Mouse (Mus musculus): Measurements from ENCODE around the gene Slc1a5. TPM values are rescaled to one million over a fixed set of nuclear protein-coding genes. Genes with fewer than 3 reads are reported as not detected.

Gene Slc1a5
- 24.9 and 33.8 TPM in 2 replicates for polyA plus RNA-seq (2012)

GRCm38 (mm10) chr7:16780825-16781554, at the start of gene Slc1a5:
TSS of gene Slc1a5 (plus strand) at chr7:16781340.
- Histone ChIP-seq H3K4me1 (ENCODE audit: control insufficient read depth) (peaks cover 40% of the 10 kb centered on the region), H3K36me3 (ENCODE audit: control insufficient read depth) (peaks cover 43% of the 10 kb centered on the region), H3K4me3 (replicated peaks) (peak within 1 kb of the TSS; percentile 90), H3K27me3 (ENCODE audit: control insufficient read depth) (peaks cover 1% of the 10 kb centered on the region), H3K9me3 (ENCODE audit: control insufficient read depth, low read length) (peaks cover 5% of the 10 kb centered on the region; the same call in 1 of the 2 replicates)
- TF ChIP-seq TAL1 (IDR thresholded peaks at IDR 0.05; ENCODE audit: low read length) (no peak), GATA1 (IDR thresholded peaks at IDR 0.05; ENCODE audit: low read length) (no peak)

DNA sequence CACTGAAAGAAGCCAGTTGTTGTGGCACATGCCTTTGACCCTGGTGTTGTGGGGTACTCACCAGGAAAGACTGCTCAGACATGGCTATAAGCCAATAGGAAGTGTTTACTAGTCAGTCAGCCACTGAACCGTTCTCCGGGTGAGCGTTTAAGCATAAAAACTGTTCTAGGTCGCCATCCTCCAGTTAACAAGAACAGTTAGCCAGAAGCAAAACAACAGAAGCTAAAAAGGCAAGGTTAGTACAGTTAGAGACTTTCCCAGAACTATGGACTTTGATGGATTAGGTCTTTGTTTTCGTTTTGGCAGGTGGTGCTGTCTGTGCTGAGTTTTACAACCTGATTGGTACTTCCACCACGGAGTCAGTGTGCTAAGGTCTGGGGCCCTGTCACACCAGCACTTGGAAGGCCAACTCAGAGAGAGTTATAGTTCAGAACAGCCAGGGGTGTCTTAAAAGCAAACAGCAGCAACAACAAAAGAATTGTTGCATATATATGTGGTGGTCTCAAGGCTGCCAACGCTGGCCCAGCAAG, 49.2 kb upstream of the Slc1a5 start:
- no peak for TF ChIP-seq GATA1 (IDR thresholded peaks at IDR 0.05; ENCODE audit: low read length)
- TF ChIP-seq TAL1 (IDR thresholded peaks at IDR 0.05; ENCODE audit: low read length): no peak
- no peaks in the 10 kb centered on the region for H3K9me3 ChIP-seq (ENCODE audit: control insufficient read depth, low read length)
- peaks cover 18% of the 10 kb centered on the region for H3K4me1 ChIP-seq (ENCODE audit: control insufficient read depth)
- H3K27me3 ChIP-seq (ENCODE audit: control insufficient read depth): no peaks in the 10 kb centered on the region
- H3K4me3 ChIP-seq (replicated peaks): no peak overlapping the region
- no peaks in the 10 kb centered on the region for H3K36me3 ChIP-seq (ENCODE audit: control insufficient read depth)

DNA sequence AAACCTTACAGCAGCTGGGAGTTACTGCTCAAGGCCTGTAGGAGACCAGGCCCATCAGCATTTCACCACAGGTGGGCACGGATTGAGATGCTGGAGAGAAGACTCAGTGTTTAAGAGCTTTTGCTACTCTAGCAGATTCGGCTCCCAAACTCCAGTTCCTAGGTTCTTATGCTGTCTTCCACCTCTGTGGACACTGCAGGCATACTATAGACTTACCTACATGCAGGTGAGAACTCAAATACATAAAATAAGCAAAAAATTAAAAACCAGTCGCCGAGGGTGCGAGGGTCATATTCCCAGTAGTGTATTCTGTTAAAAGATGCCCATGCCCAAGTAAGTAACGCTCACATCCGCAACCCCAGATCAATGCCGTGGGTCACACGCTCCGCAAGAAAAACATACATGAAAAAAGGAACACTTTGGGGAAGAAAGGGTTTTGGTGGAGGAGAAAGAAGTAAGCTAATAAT, 43.5 kb upstream of the Slc1a5 start:
- Histone ChIP-seq H3K4me1 (ENCODE audit: control insufficient read depth) (peaks cover 37% of the 10 kb centered on the region), H3K36me3 (ENCODE audit: control insufficient read depth) (peaks cover 26% of the 10 kb centered on the region), H3K4me3 (replicated peaks) (peak overlapping the region; percentile 93), H3K9me3 (ENCODE audit: control insufficient read depth, low read length) (no peaks in the 10 kb centered on the region), H3K27me3 (ENCODE audit: control insufficient read depth) (no peaks in the 10 kb centered on the region)
- TF ChIP-seq GATA1 (IDR thresholded peaks at IDR 0.05; ENCODE audit: low read length) (no peak), TAL1 (IDR thresholded peaks at IDR 0.05; ENCODE audit: low read length) (no peak)

DNA sequence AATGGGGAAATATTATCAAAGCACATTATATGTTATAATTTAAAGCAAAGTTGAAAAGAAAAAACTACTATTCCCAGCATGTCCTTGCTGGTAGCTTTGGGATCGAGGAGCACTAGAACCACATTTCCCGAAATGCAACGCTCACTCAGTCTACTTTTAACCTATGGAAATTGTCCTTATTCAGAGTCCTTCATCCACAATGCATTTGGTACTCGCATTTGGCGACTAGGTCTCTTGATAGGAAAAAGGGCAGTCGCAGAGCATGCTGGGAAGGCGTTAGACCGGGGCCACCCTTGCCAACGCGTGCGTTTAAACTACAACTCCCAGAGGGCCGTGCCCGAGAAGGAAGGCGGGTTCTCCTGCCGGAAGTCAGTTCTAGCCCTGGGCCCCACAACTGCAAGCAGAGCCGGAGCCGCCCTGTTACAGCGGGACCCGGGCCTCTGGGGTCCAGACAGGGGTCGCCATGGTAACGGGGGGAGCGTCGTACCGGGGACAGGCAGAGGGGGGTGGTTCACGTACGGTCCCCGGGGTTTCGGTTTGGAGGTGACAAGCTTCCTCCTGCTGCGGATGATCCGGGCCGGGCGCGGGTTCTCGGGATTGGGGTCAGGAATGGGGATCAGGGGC, 43.0 kb upstream of the Slc1a5 start, which contains the start of gene Ap2s1:
TSS of gene Ap2s1 (plus strand) at position 338 of the 624 bp plus-strand sequence.
- no peaks in the 10 kb centered on the region for H3K27me3 ChIP-seq (ENCODE audit: control insufficient read depth)
- no peaks in the 10 kb centered on the region for H3K9me3 ChIP-seq (ENCODE audit: control insufficient read depth, low read length)
- TF ChIP-seq GATA1 (IDR thresholded peaks at IDR 0.05; ENCODE audit: low read length): no peak
- TF ChIP-seq TAL1 (IDR thresholded peaks at IDR 0.05; ENCODE audit: low read length): no peak
- H3K36me3 ChIP-seq (ENCODE audit: control insufficient read depth): peaks cover 31% of the 10 kb centered on the region
- peaks cover 37% of the 10 kb centered on the region for H3K4me1 ChIP-seq (ENCODE audit: control insufficient read depth)
- peak within 1 kb of the TSS; percentile 93 for H3K4me3 ChIP-seq (replicated peaks)

DNA sequence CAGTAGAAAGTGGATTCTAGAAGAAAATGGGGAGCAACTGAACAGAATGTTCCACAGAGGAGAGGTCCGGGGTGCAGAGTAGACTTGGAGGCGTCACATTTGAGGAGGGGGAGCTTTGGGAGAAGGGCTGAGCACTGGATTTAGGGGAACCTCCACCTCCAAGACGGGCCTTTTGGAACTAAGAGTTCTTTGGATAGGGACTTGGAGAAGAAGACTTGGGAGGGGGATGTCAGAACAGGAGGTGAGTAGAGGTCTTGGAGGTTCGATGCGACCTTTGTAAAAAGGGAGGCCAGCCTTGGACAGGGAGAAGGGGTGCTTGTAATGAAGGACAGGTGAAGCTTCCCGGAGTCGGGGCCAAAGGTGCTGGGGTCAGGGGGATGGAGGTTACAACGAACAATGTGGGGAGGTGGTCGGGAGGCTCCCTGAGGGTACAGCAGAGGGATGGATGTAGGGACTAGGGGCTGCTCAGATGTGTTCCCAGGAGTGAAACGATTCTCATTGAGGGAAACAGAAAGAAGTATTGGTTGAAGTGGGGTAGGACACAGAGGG, 42.0 kb upstream of the Slc1a5 start:
- peaks cover 40% of the 10 kb centered on the region for H3K36me3 ChIP-seq (ENCODE audit: control insufficient read depth)
- TF ChIP-seq TAL1 (IDR thresholded peaks at IDR 0.05; ENCODE audit: low read length) (no peak), GATA1 (IDR thresholded peaks at IDR 0.05; ENCODE audit: low read length) (no peak)
- H3K4me1 ChIP-seq (ENCODE audit: control insufficient read depth): peaks cover 37% of the 10 kb centered on the region
- no peaks in the 10 kb centered on the region for H3K27me3 ChIP-seq (ENCODE audit: control insufficient read depth)
- H3K4me3 ChIP-seq (replicated peaks): peak overlapping the region; percentile 93
- H3K9me3 ChIP-seq (ENCODE audit: control insufficient read depth, low read length): no peaks in the 10 kb centered on the region

DNA sequence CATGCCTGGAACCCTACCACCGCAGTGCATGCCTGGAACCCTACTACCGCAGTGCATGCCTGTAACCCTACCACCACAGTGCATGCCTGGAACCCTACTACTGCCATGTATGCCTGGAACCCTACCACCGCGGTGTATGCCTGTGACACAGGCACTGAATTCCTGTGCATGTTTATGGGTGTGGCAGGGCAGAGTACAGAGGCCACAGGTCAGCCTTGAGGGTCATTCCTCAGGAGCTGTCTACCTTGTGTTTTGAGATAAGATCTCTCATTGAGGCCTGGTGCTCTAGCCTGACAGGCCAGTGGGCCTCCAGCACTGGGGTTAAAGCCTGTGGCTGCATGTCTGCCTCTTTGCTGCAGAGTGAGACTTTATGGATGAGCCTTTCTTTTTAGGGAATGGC, 35.8 kb upstream of the Slc1a5 start:
- Histone ChIP-seq H3K4me1 (ENCODE audit: control insufficient read depth) (peaks cover 16% of the 10 kb centered on the region), H3K9me3 (ENCODE audit: control insufficient read depth, low read length) (no peaks in the 10 kb centered on the region), H3K27me3 (ENCODE audit: control insufficient read depth) (no peaks in the 10 kb centered on the region), H3K4me3 (replicated peaks) (no peak overlapping the region), H3K36me3 (ENCODE audit: control insufficient read depth) (peaks cover 95% of the 10 kb centered on the region)
- TF ChIP-seq TAL1 (IDR thresholded peaks at IDR 0.05; ENCODE audit: low read length) (no peak), GATA1 (IDR thresholded peaks at IDR 0.05; ENCODE audit: low read length) (no peak)

GRCm38 (mm10) chr7:16746093-16746492, 35.0 kb upstream of the Slc1a5 start:
- TF ChIP-seq GATA1 (IDR thresholded peaks at IDR 0.05; ENCODE audit: low read length) (no peak), TAL1 (IDR thresholded peaks at IDR 0.05; ENCODE audit: low read length) (no peak)
- Histone ChIP-seq H3K36me3 (ENCODE audit: control insufficient read depth) (peaks cover 93% of the 10 kb centered on the region), H3K27me3 (ENCODE audit: control insufficient read depth) (no peaks in the 10 kb centered on the region)

DNA sequence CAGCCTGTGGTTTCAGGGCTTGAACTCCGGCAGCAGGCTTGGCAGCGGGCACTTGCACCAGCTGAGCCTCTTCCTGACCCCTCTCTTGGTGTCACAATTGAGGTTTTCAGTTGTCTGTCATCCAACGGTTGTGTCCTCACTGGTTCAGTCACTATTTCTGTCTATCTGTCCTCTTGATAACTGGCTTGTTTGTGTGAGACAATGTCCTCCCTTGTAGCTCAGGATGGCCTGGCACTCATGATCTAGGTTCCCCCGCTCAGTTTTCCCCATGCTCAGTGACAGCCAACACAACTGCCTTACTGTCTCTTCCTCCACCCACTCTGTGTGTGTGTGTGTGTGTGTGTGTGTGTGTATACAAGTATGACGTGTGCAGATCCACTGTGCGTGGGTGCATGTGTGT, 33.5 kb upstream of the Slc1a5 start:
- H3K4me3 ChIP-seq (replicated peaks): no peak overlapping the region
- peaks cover 15% of the 10 kb centered on the region for H3K4me1 ChIP-seq (ENCODE audit: control insufficient read depth)
- no peaks in the 10 kb centered on the region for H3K9me3 ChIP-seq (ENCODE audit: control insufficient read depth, low read length)
- no peaks in the 10 kb centered on the region for H3K27me3 ChIP-seq (ENCODE audit: control insufficient read depth)
- no peak for TF ChIP-seq TAL1 (IDR thresholded peaks at IDR 0.05; ENCODE audit: low read length)
- no peak for TF ChIP-seq GATA1 (IDR thresholded peaks at IDR 0.05; ENCODE audit: low read length)
- H3K36me3 ChIP-seq (ENCODE audit: control insufficient read depth): peaks cover 77% of the 10 kb centered on the region

More at GRCm38 (mm10) chr7:16746093-16746492, 35.0 kb upstream of the Slc1a5 start:
- H3K4me1 ChIP-seq (ENCODE audit: control insufficient read depth): peaks cover 11% of the 10 kb centered on the region
- H3K9me3 ChIP-seq (ENCODE audit: control insufficient read depth, low read length): no peaks in the 10 kb centered on the region
- no peak overlapping the region for H3K4me3 ChIP-seq (replicated peaks)

- peaks cover 12% of the 10 kb centered on the region for H3K27me3 ChIP-seq (ENCODE audit: control insufficient read depth)
- peaks cover 35% of the 10 kb centered on the region for H3K36me3 ChIP-seq (ENCODE audit: control insufficient read depth)
- no peak overlapping the region for H3K4me3 ChIP-seq (replicated peaks)
- H3K9me3 ChIP-seq (ENCODE audit: control insufficient read depth, low read length): peaks cover 2% of the 10 kb centered on the region; the same call in 1 of the 2 replicates
- TF ChIP-seq TAL1 (IDR thresholded peaks at IDR 0.05; ENCODE audit: low read length) (no peak), GATA1 (IDR thresholded peaks at IDR 0.05; ENCODE audit: low read length) (no peak)
- H3K4me1 ChIP-seq (ENCODE audit: control insufficient read depth): peaks cover 16% of the 10 kb centered on the region
Observed at GRCm38 (mm10) chr7:16752016-16752415, 29.1 kb upstream of the Slc1a5 start.
